Mouse (Mus musculus) hindbrain, postnatal 0 days (tissue): Measurements from ENCODE around the gene Olfr462. TPM values are rescaled to one million over a fixed set of nuclear protein-coding genes. Genes with fewer than 3 reads are reported as not detected.

ENCODE experiments used
- ATAC-seq: fragments of 200-750 bp; cut with Nextera tagmentation; 2 replicates; pipeline ENCODE4 v1.8.0; 2017; ENCODE audit warnings: mild to moderate bottlenecking, moderate TSS enrichment, moderate library complexity
- DNase-seq: peaks from one replicate; pipeline ENCODE4 v3.0.0-alpha.2; 2015; ENCODE audit warnings: low spot score
- H3K27ac ChIP-seq: fragments of 300-500 bp; sonication (generic); 2 replicates; pipeline ENCODE4 v1.5.1; 2014; ENCODE audit warnings: mild to moderate bottlenecking
- H3K27me3 ChIP-seq: fragments of 300-500 bp; sonication (generic); 2 replicates; pipeline ENCODE4 v1.6.1; 2014; ENCODE audit warnings: low read length, mixed read lengths; ENCODE audit not compliant: insufficient read depth
- H3K36me3 ChIP-seq: fragments of 300-500 bp; sonication (generic); 2 replicates; pipeline ENCODE4 v1.6.1; 2014; ENCODE audit warnings: low read length, mixed read lengths; ENCODE audit not compliant: insufficient read depth
- H3K4me1 ChIP-seq: fragments of 300-500 bp; sonication (generic); 2 replicates; pipeline ENCODE4 v1.6.1; 2014; ENCODE audit warnings: antibody characterized with exemption, low read length, mixed read lengths; ENCODE audit not compliant: insufficient read depth
- H3K4me2 ChIP-seq: fragments of 300-500 bp; sonication (generic); 2 replicates; pipeline ENCODE4 v1.6.1; 2014; ENCODE audit warnings: low read depth, mild to moderate bottlenecking, low read length, moderate library complexity, mixed read lengths
- H3K4me3 ChIP-seq: fragments of 300-500 bp; sonication (generic); 2 replicates; pipeline ENCODE4 v1.5.1; 2014; ENCODE audit warnings: low read length
- H3K9ac ChIP-seq: fragments of 300-500 bp; sonication (generic); replicated peaks from 2 replicates; pipeline ENCODE4 v1.6.1; 2014; ENCODE audit warnings: mild to moderate bottlenecking, low read length, moderate library complexity, mixed read lengths
- H3K9me3 ChIP-seq: fragments of 300-500 bp; sonication (generic); 2 replicates; pipeline ENCODE4 v1.6.1; 2016; ENCODE audit warnings: low read length, mixed read lengths
- CTCF ChIP-seq: IDR thresholded peaks from 2 replicates; pipeline ENCODE4 v1.5.1; 2016; ENCODE audit warnings: antibody characterized with exemption, control low read depth, low read depth
- WGBS: fragments of 180-500 bp; shearing (Covaris S2); extraction: QIAGEN DNeasy Blood & Tissue Kit; methylation state at CpG from one replicate; pipeline ENCODE4 v1.1.7; 2014; 5-methylcytosine and 5-hydroxymethylcytosine counted together
- polyA plus RNA-seq: library from polyadenylated mRNA; unstranded; fragments of >200 nt; fragmentation: Nextera tagmentation; extraction: Ambion mirVana; gene quantifications from 2 replicates; pipeline ENCODE4 v1.2.1, GENCODE M21; 2015
- total RNA-seq: library from RNA; depleted of rRNA; stranded (reverse); fragments of >200 nt; gene quantifications from 2 replicates; pipeline ENCODE4 v1.2.3, GENCODE M21; 2014; rRNA removed

Olfr462 gene
- not detected in 2 replicates for total RNA-seq
- not detected in 2 replicates for polyA plus RNA-seq

GRCm38 (mm10) chr11:87892168-87892567 is at the start of gene Olfr462:
Olfr462 (minus strand) TSS chr11:87892268.
- H3K36me3 ChIP-seq = no peaks in the 10 kb centered on the region
- H3K4me3 ChIP-seq = no peak within 1 kb of the TSS
- H3K27ac ChIP-seq = no peak within 1 kb of the TSS
- TF ChIP-seq CTCF = no peak
- no peaks in the 10 kb centered on the region for H3K27me3 ChIP-seq
- no peaks in the 10 kb centered on the region for H3K4me1 ChIP-seq
- WGBS = 91% methylated on average over 6 of the region's 6 CpGs
- no peaks in the 10 kb centered on the region for H3K9me3 ChIP-seq
- no peak for ATAC-seq
- H3K4me2 ChIP-seq = no peak within 1 kb of the TSS
- no peak for DNase-seq
- no peak within 1 kb of the TSS for H3K9ac ChIP-seq

GRCm38 (mm10) chr11:87935467-87935866 is 43.4 kb upstream of the Olfr462 start:
- no peak for DNase-seq
- no peaks in the 10 kb centered on the region for H3K36me3 ChIP-seq
- H3K4me1 ChIP-seq = no peaks in the 10 kb centered on the region
- no peak overlapping the region for H3K4me2 ChIP-seq
- no peak overlapping the region for H3K27ac ChIP-seq
- no peak overlapping the region for H3K4me3 ChIP-seq
- H3K9ac ChIP-seq = no peak overlapping the region
- TF ChIP-seq CTCF = no peak
- ATAC-seq = no peak
- no peaks in the 10 kb centered on the region for H3K27me3 ChIP-seq
- no peaks in the 10 kb centered on the region for H3K9me3 ChIP-seq
- WGBS = 78% methylated on average over 3 of the region's 3 CpGs

GRCm38 (mm10) chr11:87933731-87934130 is 41.7 kb upstream of the Olfr462 start:
- H3K27ac ChIP-seq = no peak overlapping the region
- H3K36me3 ChIP-seq = no peaks in the 10 kb centered on the region
- no peaks in the 10 kb centered on the region for H3K27me3 ChIP-seq
- no peak for DNase-seq
- H3K4me2 ChIP-seq = no peak overlapping the region
- ATAC-seq = no peak
- H3K9me3 ChIP-seq = no peaks in the 10 kb centered on the region
- 68% methylated on average over 2 of the region's 2 CpGs for WGBS
- H3K9ac ChIP-seq = no peak overlapping the region
- TF ChIP-seq CTCF = no peak
- no peak overlapping the region for H3K4me3 ChIP-seq
- H3K4me1 ChIP-seq = no peaks in the 10 kb centered on the region

GRCm38 (mm10) chr11:87930348-87930747 is 38.3 kb upstream of the Olfr462 start:
- TF ChIP-seq CTCF = no peak
- Histone ChIP-seq H3K9me3 (no peaks in the 10 kb centered on the region), H3K4me3 (no peak overlapping the region), H3K36me3 (no peaks in the 10 kb centered on the region), H3K4me2 (no peak overlapping the region), H3K27me3 (no peaks in the 10 kb centered on the region), H3K9ac (no peak overlapping the region), H3K27ac (no peak overlapping the region), H3K4me1 (no peaks in the 10 kb centered on the region)
- 91% methylated on average over 2 of the region's 2 CpGs for WGBS
- ATAC-seq (no peak), DNase-seq (no peak)

- 35% methylated on average over 5 of the region's 5 CpGs for WGBS
- TF ChIP-seq CTCF = no peak
Measured at GRCm38 (mm10) chr11:87920966-87921365, 28.9 kb upstream of the Olfr462 start, which contains the start of gene Olfr464. Olfr464 (minus strand) TSS chr11:87920967.

GRCm38 (mm10) chr11:87920301-87920700 is 28.2 kb upstream of the Olfr462 start:
- no peak for DNase-seq
- no peak overlapping the region for H3K9ac ChIP-seq
- 65% methylated on average over 2 of the region's 2 CpGs for WGBS
- H3K4me2 ChIP-seq = no peak overlapping the region
- no peaks in the 10 kb centered on the region for H3K4me1 ChIP-seq
- ATAC-seq = no peak
- H3K27ac ChIP-seq = no peak overlapping the region
- no peaks in the 10 kb centered on the region for H3K27me3 ChIP-seq
- H3K36me3 ChIP-seq = no peaks in the 10 kb centered on the region
- TF ChIP-seq CTCF = no peak
- H3K4me3 ChIP-seq = no peak overlapping the region
- 0 out of 2 replicates have a peak, but pooled peaks cover 3% of the 10 kb centered on the region for H3K9me3 ChIP-seq

More at GRCm38 (mm10) chr11:87920966-87921365, 28.9 kb upstream of the Olfr462 start, which contains the start of gene Olfr464:
- Histone ChIP-seq H3K4me2 (no peak within 1 kb of the TSS), H3K9ac (no peak within 1 kb of the TSS), H3K27me3 (no peaks in the 10 kb centered on the region), H3K27ac (no peak within 1 kb of the TSS), H3K4me3 (no peak within 1 kb of the TSS), H3K4me1 (no peaks in the 10 kb centered on the region), H3K36me3 (no peaks in the 10 kb centered on the region), H3K9me3 (0 out of 2 replicates have a peak, but pooled peaks cover 3% of the 10 kb centered on the region)
- DNase-seq (no peak), ATAC-seq (no peak)

GRCm38 (mm10) chr11:87916005-87916404 is 23.9 kb upstream of the Olfr462 start:
- H3K27ac ChIP-seq = no peak overlapping the region
- H3K4me1 ChIP-seq = no peaks in the 10 kb centered on the region
- H3K4me3 ChIP-seq = no peak overlapping the region
- 82% methylated on average over 1 of the region's 1 CpGs for WGBS
- no peaks in the 10 kb centered on the region for H3K9me3 ChIP-seq
- no peaks in the 10 kb centered on the region for H3K36me3 ChIP-seq
- no peaks in the 10 kb centered on the region for H3K27me3 ChIP-seq
- DNase-seq = no peak
- no peak for TF ChIP-seq CTCF
- no peak for ATAC-seq
- H3K4me2 ChIP-seq = no peak overlapping the region
- H3K9ac ChIP-seq = no peak overlapping the region
